Mouse (Mus musculus) bone marrow, adult 2 months (tissue): ENCODE data around the gene Senp1. TPM values are rescaled to one million over a fixed set of nuclear protein-coding genes. Genes with fewer than 3 reads are reported as not detected.

Experiments used
- H3K27ac ChIP-seq: fragments of 200-500 bp; 2 replicates; pipeline ENCODE4 v1.5.1; 2012; ENCODE audit warnings: low read depth, mild to moderate bottlenecking, control low read depth, inconsistent platforms, low read length; ENCODE audit not compliant: control insufficient read depth, poor library complexity, insufficient read depth
- H3K4me1 ChIP-seq: fragments of 200-500 bp; 2 replicates; pipeline ENCODE4 v1.6.1; 2011; ENCODE audit warnings: low read length; ENCODE audit not compliant: control insufficient read depth, insufficient read depth
- H3K4me3 ChIP-seq: fragments of 200-500 bp; replicated peaks from 2 replicates; pipeline ENCODE3; 2011; ENCODE audit warnings: mild to moderate bottlenecking, low read depth, low read length, control low read depth; ENCODE audit not compliant: control insufficient read depth
- CTCF ChIP-seq: fragments of 200-500 bp; IDR thresholded peaks from 2 replicates; pipeline ENCODE4 v1.5.1; 2011; ENCODE audit warnings: low read length, control low read depth; ENCODE audit not compliant: control insufficient read depth, insufficient read depth
- POLR2A ChIP-seq: fragments of 200-500 bp; IDR thresholded peaks from 2 replicates; pipeline ENCODE4 v1.6.1; 2011; ENCODE audit warnings: low read depth, mild to moderate bottlenecking, control low read depth, low read length, borderline replicate concordance; ENCODE audit not compliant: control insufficient read depth
- WGBS: fragments of 180-500 bp; shearing (Covaris S2); methylation state at CpG from one replicate; pipeline ENCODE4 v1.1.7; 2018; 5-methylcytosine and 5-hydroxymethylcytosine counted together
- polyA plus RNA-seq: library from polyadenylated mRNA; stranded (reverse); fragments of >200 nt; gene quantifications from 2 replicates; pipeline ENCODE4 v1.2.4, GENCODE M21; 2011; ENCODE audit warnings: low replicate concordance; ENCODE audit not compliant: missing spikeins, insufficient read depth, insufficient read length

Gene Senp1
- polyA plus RNA-seq, 1 experiment, result 23.1 TPM

- TF ChIP-seq CTCF (peak; percentile 60), POLR2A (no peak)
- WGBS, result 65% methylated on average over 3 of the region's 3 CpGs
- Histone ChIP-seq H3K4me1 (no peaks in the 10 kb centered on the region), H3K4me3 (no peak overlapping the region), H3K27ac (no peak overlapping the region)
These were observed 3.4 kb upstream of the Senp1 start for GRCm38 (mm10) chr15:98096957-98097356.

GRCm38 (mm10) chr15:98094905-98095304 is 1.4 kb upstream of the Senp1 start:
- Histone ChIP-seq H3K4me3 (no peak overlapping the region), H3K27ac (no peak overlapping the region), H3K4me1 (no peaks in the 10 kb centered on the region)
- 95% methylated on average over 12 of the region's 12 CpGs for WGBS
- TF ChIP-seq CTCF (no peak), POLR2A (no peak)

GRCm38 (mm10) chr15:98092372-98093120 is 998 bp downstream of the Senp1 start, which contains the start of gene Pfkm:
Gene Pfkm, plus strand, starts transcription at chr15:98092589.
- TF ChIP-seq POLR2A (no peak), CTCF (no peak)
- Histone ChIP-seq H3K27ac (peak within 1 kb of the TSS; percentile 91), H3K4me3 (peak within 1 kb of the TSS; percentile 71), H3K4me1 (peaks cover 2% of the 10 kb centered on the region)
- under 1% methylated on average over 30 of the region's 30 CpGs for WGBS

- WGBS, result 4% methylated on average over 4 of the region's 4 CpGs
- H3K27ac ChIP-seq, result no peak overlapping the region
These were observed 1.7 kb downstream of the Senp1 start for GRCm38 (mm10) chr15:98091841-98092240.

GRCm38 (mm10) chr15:98089421-98090183 is 3.9 kb downstream of the Senp1 start:
- Histone ChIP-seq H3K4me3 (peak overlapping the region; percentile 52), H3K27ac (peak overlapping the region; percentile 54; the same call in 1 of the 2 replicates), H3K4me1 (peaks cover 2% of the 10 kb centered on the region)
- peak; percentile 38; the same call in 1 of the 2 replicates for TF ChIP-seq CTCF
- no peak for TF ChIP-seq POLR2A
- 16% methylated on average over 9 of the region's 9 CpGs for WGBS

More at GRCm38 (mm10) chr15:98091841-98092240, 1.7 kb downstream of the Senp1 start:
- H3K4me1 ChIP-seq, result peaks cover 2% of the 10 kb centered on the region
- TF ChIP-seq POLR2A (no peak), CTCF (no peak)
- peak overlapping the region; percentile 12 for H3K4me3 ChIP-seq

GRCm38 (mm10) chr15:98088889-98089288 is 4.7 kb downstream of the Senp1 start:
- Histone ChIP-seq H3K4me3 (no peak overlapping the region), H3K27ac (peak overlapping the region; percentile 54; the same call in 1 of the 2 replicates), H3K4me1 (peaks cover 2% of the 10 kb centered on the region)
- WGBS, result 0% methylated on average over 1 of the region's 1 CpGs
- TF ChIP-seq CTCF (no peak), POLR2A (no peak)

GRCm38 (mm10) chr15:98076901-98077300 is 16.6 kb downstream of the Senp1 start:
- Histone ChIP-seq H3K4me3 (no peak overlapping the region), H3K4me1 (no peaks in the 10 kb centered on the region; the same call in 1 of the 2 replicates), H3K27ac (no peak overlapping the region)
- no peak for TF ChIP-seq POLR2A
- no peak for TF ChIP-seq CTCF
- WGBS, result 94% methylated on average over 6 of the region's 6 CpGs

- H3K4me3 ChIP-seq, result no peak overlapping the region
- no peaks in the 10 kb centered on the region; the same call in 1 of the 2 replicates for H3K4me1 ChIP-seq
- WGBS, result 80% methylated on average over 16 of the region's 16 CpGs
- TF ChIP-seq POLR2A (no peak), CTCF (no peak)
- peak overlapping the region; percentile 36 for H3K27ac ChIP-seq
These were observed 18.5 kb downstream of the Senp1 start for GRCm38 (mm10) chr15:98075034-98075433.
